Mouse (Mus musculus) lung, embryonic 16.5 days (tissue): ENCODE data around the gene Iqcd. TPM values are rescaled to one million over a fixed set of nuclear protein-coding genes. Genes with fewer than 3 reads are reported as not detected.

Source experiments
- ATAC-seq: fragments of 200-750 bp; cut with Nextera tagmentation; 2 replicates; pipeline ENCODE4 v1.8.0; 2017; ENCODE audit warnings: low read depth, mild to moderate bottlenecking, moderate library complexity
- H3K27ac ChIP-seq: fragments of 300-500 bp; sonication (generic); 2 replicates; pipeline ENCODE4 v1.5.1; 2014; ENCODE audit warnings: mild to moderate bottlenecking, control low read depth, low read length
- H3K27me3 ChIP-seq: fragments of 300-500 bp; sonication (generic); 2 replicates; pipeline ENCODE4 v1.6.1; 2014; ENCODE audit warnings: low read depth, low read length, mixed read lengths; ENCODE audit not compliant: control insufficient read depth, insufficient read depth
- H3K36me3 ChIP-seq: fragments of 300-500 bp; sonication (generic); 2 replicates; pipeline ENCODE4 v1.6.1; 2014; ENCODE audit warnings: low read length; ENCODE audit not compliant: control insufficient read depth, insufficient read depth
- H3K4me1 ChIP-seq: fragments of 300-500 bp; sonication (generic); replicated peaks from 2 replicates; pipeline ENCODE4 v1.6.1; 2014; ENCODE audit warnings: low read length, mixed read lengths; ENCODE audit not compliant: control insufficient read depth, insufficient read depth
- H3K4me2 ChIP-seq: fragments of 300-500 bp; sonication (generic); 2 replicates; pipeline ENCODE4 v1.6.1; 2014; ENCODE audit warnings: low read depth, low read length, control low read depth
- H3K4me3 ChIP-seq: fragments of 300-500 bp; sonication (generic); 2 replicates; pipeline ENCODE4 v1.5.1; 2014; ENCODE audit warnings: mild to moderate bottlenecking, low read length, control low read depth
- H3K9ac ChIP-seq: fragments of 300-500 bp; sonication (generic); 2 replicates; pipeline ENCODE4 v1.6.1; 2014; ENCODE audit warnings: low read length, control low read depth
- H3K9me3 ChIP-seq: fragments of 300-500 bp; sonication (generic); 2 replicates; pipeline ENCODE4 v1.6.1; 2016; ENCODE audit warnings: low read length; ENCODE audit not compliant: control insufficient read depth
- WGBS: fragments of 180-500 bp; shearing (Covaris S2); extraction: QIAGEN DNeasy Blood & Tissue Kit; methylation state at CpG from one replicate; pipeline ENCODE4 v1.1.7; 2014; 5-methylcytosine and 5-hydroxymethylcytosine counted together
- polyA plus RNA-seq: library from polyadenylated mRNA; unstranded; fragments of >200 nt; fragmentation: Nextera tagmentation; extraction: Ambion mirVana; gene quantifications from 2 replicates; pipeline ENCODE4 v1.2.1, GENCODE M21; 2015

Iqcd gene
- polyA plus RNA-seq, 1 experiment from 2014 or later: 1.9 TPM

DNA sequence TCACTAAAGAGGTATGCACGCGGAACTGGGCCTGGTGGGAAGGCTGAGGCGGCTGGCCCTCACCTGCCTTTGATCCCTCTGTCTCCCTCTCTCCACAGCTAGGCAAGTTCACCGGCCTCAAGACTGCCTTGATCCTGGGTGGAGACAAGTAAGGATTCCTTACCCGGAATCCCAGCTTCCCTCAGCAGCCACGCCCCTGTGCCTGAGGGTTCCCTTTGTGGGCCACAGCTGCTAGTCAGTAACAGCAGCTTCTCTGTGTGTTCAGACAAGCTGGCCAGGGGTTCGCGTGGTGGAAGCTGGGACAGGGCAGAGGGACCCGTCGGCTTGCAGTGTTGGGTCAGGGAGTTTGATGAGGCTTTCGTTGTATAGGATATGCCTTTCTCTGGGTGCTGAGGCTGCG lies 30.0 kb downstream of the Iqcd start:
- H3K9me3 ChIP-seq: peaks cover 3% of the 10 kb centered on the region; the same call in 1 of the 2 replicates
- no peak overlapping the region for H3K27ac ChIP-seq
- H3K4me1 ChIP-seq: peaks cover 5% of the 10 kb centered on the region
- H3K9ac ChIP-seq: no peak overlapping the region
- no peaks in the 10 kb centered on the region for H3K27me3 ChIP-seq
- H3K4me3 ChIP-seq: no peak overlapping the region
- no peak for ATAC-seq
- H3K36me3 ChIP-seq: peaks cover 52% of the 10 kb centered on the region
- no peak overlapping the region for H3K4me2 ChIP-seq
- 84% methylated on average over 12 of the region's 12 CpGs for WGBS

DNA sequence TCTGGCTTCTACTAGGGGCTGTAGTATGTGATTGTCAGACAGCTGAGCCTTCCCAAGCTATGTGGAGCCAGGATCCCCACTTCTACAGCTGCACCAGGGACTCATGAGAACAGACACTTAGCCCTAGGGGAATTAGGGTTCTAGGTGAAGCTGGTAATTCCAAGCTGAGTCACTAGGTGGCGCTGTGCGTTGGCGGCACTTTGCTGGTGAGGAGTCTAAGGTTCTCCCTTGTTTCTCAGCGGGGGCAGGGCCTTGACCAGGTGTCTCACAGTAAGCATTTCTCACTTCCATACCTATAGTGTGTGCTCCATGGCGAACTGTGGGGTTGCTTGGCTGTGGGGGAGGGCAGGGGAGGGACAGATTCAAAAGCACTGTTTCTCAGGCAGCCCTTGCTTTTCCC lies 30.4 kb downstream of the Iqcd start:
- Histone ChIP-seq H3K4me3 (no peak overlapping the region), H3K9ac (no peak overlapping the region), H3K9me3 (peaks cover 3% of the 10 kb centered on the region; the same call in 1 of the 2 replicates), H3K4me2 (no peak overlapping the region), H3K27ac (no peak overlapping the region), H3K27me3 (no peaks in the 10 kb centered on the region), H3K36me3 (peaks cover 54% of the 10 kb centered on the region), H3K4me1 (peaks cover under 1% of the 10 kb centered on the region; the same call in 1 of the 2 replicates)
- no peak for ATAC-seq
- 22% methylated on average over 5 of the region's 5 CpGs for WGBS

DNA sequence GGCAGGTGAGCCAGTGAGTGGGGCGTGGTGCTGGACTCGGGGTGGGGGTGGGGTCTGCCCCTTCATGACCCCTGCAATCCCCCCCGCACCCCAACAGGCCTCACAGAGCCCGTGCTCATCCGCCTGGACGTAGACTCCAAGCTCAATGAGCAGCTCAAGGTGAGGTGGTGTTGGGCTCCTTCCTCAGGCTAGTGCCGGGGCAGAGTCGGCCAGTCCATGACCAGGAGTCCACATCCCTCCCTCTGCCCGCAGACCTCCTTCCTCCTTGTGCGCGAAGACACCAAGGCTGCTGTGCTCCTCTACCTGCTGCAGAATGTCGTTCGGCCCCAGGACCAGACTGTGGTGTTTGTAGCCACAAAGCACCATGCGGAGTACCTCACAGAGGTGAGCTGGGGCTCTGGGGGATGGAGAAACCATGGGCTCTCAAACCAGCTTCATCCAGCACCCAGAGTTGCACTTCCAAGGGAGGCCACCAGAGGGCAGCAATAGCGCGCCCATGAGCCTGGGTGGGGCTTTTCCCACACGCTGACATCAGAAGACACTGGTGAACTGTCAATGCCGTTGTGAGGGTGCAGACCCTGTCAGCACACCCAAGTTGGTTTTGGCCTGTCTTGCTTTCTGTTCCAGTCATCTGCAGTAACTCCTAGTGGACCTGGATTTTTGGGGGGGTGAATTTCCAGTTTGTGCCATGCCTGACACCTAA lies 31.7 kb downstream of the Iqcd start:
- H3K4me1 ChIP-seq: no peaks in the 10 kb centered on the region
- H3K36me3 ChIP-seq: peaks cover 66% of the 10 kb centered on the region
- peaks cover 3% of the 10 kb centered on the region; the same call in 1 of the 2 replicates for H3K9me3 ChIP-seq
- H3K9ac ChIP-seq: no peak overlapping the region
- 68% methylated on average over 18 of the region's 18 CpGs for WGBS
- no peak overlapping the region for H3K4me2 ChIP-seq
- peak; percentile 39; the same call in 1 of the 2 replicates for ATAC-seq
- H3K27me3 ChIP-seq: no peaks in the 10 kb centered on the region
- H3K27ac ChIP-seq: no peak overlapping the region
- H3K4me3 ChIP-seq: no peak overlapping the region

DNA sequence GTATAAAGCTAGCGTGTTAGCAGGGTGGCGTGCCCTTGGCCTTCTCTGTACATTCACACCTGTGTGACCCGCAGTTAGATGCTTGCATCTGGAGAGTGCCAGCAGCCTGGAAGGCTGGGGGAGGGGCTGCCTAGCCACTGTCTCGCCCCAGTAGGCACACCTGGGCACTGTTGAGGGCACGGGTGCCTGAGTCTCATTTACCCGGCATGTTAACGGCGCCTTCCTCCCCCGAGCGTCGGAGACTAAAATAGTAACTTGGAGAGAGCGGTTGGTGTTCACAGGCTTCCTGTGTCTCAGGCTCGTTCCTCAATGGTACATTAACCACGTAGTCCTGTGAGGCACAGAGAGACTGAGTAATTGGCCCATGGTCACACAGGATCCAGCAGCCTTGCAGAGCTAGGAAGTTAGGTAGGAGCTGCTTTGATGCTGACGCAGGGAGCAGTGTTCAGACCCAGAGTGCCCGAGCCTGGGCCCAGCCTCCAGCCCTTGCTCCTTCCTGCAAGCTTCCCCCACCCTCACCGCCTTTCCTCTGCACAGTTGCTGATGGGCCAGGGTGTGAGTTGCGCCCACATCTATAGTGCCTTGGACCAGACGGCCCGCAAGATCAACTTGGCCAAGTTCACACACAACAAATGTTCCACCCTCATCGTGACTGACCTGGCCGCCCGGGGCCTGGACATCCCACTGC lies 32.4 kb downstream of the Iqcd start:
- H3K36me3 ChIP-seq: peaks cover 63% of the 10 kb centered on the region
- H3K27me3 ChIP-seq: no peaks in the 10 kb centered on the region
- no peak for ATAC-seq
- no peaks in the 10 kb centered on the region for H3K9me3 ChIP-seq
- no peak overlapping the region for H3K4me3 ChIP-seq
- H3K4me2 ChIP-seq: no peak overlapping the region
- WGBS: 91% methylated on average over 23 of the region's 23 CpGs
- no peak overlapping the region for H3K9ac ChIP-seq
- H3K4me1 ChIP-seq: no peaks in the 10 kb centered on the region
- no peak overlapping the region for H3K27ac ChIP-seq

DNA sequence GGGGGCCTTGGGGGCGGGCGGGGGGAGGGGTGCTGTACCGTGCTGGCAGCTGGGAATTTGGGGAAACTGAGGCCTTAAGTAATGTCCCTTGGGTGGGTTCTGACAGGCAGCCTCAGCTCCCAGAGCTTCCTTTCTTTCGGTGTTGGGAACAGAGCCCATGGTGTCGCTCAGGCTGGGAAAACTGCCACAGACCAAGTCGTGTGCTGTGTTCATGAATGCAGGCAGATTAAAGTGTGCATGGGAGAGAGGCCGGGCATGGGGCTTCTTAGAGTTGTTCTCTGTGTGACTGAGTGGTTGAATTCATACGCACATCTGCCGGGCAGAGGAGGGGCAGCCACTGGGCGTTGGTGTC lies 33.0 kb downstream of the Iqcd start:
- H3K4me2 ChIP-seq: no peak overlapping the region
- H3K4me3 ChIP-seq: no peak overlapping the region
- no peaks in the 10 kb centered on the region for H3K4me1 ChIP-seq
- WGBS: 88% methylated on average over 10 of the region's 10 CpGs
- H3K27ac ChIP-seq: no peak overlapping the region
- H3K36me3 ChIP-seq: peaks cover 64% of the 10 kb centered on the region
- no peaks in the 10 kb centered on the region for H3K27me3 ChIP-seq
- ATAC-seq: no peak
- no peak overlapping the region for H3K9ac ChIP-seq
- H3K9me3 ChIP-seq: no peaks in the 10 kb centered on the region

DNA sequence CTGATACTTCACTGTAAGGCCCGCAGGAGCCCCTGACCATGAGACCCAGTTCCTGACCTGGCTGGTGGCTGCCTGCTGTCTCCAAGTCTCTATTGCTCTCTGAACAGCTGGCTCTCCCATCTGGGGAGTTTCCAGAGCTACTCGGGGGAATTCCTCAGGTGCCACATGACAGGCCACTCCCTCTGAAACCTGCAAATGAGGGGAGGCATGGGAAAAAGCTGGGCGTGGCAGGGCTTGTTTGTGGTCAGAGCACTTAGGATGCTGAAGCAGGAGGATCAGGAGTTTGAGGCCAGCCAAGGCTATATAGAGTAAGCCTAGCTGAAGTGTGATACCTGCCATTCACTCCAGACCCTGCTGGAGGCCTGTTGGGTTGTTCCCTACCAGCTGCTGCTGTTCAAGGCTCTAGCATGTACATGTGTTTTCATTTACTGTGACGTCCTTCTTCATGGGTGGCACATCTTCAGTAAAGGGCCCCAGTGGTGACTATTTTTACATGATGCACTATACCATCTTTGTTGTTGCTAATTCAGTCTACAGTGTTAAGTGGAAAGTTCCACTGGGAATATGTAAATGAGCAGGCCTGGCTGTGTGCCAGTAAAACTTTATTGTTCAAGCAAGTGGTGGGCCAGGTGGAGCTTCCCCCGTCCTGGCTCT lies 33.5 kb downstream of the Iqcd start:
- H3K9ac ChIP-seq: no peak overlapping the region
- 75% methylated on average over 5 of the region's 5 CpGs for WGBS
- H3K27ac ChIP-seq: no peak overlapping the region
- H3K27me3 ChIP-seq: no peaks in the 10 kb centered on the region
- H3K4me1 ChIP-seq: no peaks in the 10 kb centered on the region
- ATAC-seq: no peak
- no peak overlapping the region for H3K4me3 ChIP-seq
- H3K4me2 ChIP-seq: no peak overlapping the region
- no peaks in the 10 kb centered on the region for H3K9me3 ChIP-seq
- H3K36me3 ChIP-seq: peaks cover 59% of the 10 kb centered on the region

DNA sequence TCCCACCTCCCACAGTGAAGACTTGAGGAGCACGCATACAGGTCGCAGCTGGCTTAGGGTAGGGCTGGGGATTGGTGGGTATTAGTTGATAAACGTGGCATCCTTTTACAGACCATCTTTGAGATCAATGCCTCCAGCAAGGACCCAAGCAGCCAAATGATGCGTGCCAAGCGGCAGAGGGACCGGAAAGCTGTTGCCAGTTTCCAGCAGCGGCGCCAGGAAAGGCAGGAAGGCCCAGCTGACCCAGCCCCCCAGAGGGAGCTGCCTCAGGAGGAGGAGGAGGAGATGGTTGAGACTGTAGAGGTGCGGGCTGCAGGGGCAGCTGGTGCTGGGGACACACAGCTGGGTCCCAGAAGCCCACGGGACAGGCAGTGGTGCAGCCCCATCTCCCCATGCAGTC lies 35.6 kb downstream of the Iqcd start:
- no peaks in the 10 kb centered on the region for H3K9me3 ChIP-seq
- no peak for ATAC-seq
- 90% methylated on average over 10 of the region's 10 CpGs for WGBS
- no peaks in the 10 kb centered on the region for H3K27me3 ChIP-seq
- H3K9ac ChIP-seq: no peak overlapping the region
- H3K36me3 ChIP-seq: peaks cover 48% of the 10 kb centered on the region
- no peak overlapping the region for H3K4me2 ChIP-seq
- no peak overlapping the region for H3K27ac ChIP-seq
- H3K4me3 ChIP-seq: no peak overlapping the region
- H3K4me1 ChIP-seq: no peaks in the 10 kb centered on the region

DNA sequence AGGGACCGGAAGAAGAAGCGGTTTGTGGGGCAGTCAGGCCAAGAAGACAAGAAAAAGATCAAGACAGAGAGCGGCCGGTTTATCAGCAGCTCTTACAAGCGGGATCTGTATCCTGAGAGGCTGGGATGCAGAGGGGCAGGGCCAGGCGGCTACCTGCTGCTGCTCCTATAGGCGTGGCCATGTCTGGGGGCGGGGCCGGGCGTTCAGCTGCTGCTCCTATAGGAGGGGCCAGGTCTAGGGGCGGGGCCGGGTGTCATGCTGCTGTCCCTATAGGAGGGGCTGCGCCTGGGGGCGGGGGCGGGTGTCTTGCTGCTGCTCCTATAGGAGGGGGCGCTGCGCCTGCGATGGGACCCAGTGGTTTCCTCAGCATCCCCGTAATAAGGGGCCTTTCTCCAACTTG lies 37.6 kb downstream of the Iqcd start:
- Histone ChIP-seq H3K27ac (no peak overlapping the region), H3K4me2 (no peak overlapping the region), H3K27me3 (no peaks in the 10 kb centered on the region), H3K36me3 (peaks cover 31% of the 10 kb centered on the region), H3K9me3 (no peaks in the 10 kb centered on the region), H3K4me3 (no peak overlapping the region), H3K4me1 (no peaks in the 10 kb centered on the region), H3K9ac (no peak overlapping the region)
- peak; percentile 37; the same call in 1 of the 2 replicates for ATAC-seq
- WGBS: 38% methylated on average over 18 of the region's 19 CpGs

DNA sequence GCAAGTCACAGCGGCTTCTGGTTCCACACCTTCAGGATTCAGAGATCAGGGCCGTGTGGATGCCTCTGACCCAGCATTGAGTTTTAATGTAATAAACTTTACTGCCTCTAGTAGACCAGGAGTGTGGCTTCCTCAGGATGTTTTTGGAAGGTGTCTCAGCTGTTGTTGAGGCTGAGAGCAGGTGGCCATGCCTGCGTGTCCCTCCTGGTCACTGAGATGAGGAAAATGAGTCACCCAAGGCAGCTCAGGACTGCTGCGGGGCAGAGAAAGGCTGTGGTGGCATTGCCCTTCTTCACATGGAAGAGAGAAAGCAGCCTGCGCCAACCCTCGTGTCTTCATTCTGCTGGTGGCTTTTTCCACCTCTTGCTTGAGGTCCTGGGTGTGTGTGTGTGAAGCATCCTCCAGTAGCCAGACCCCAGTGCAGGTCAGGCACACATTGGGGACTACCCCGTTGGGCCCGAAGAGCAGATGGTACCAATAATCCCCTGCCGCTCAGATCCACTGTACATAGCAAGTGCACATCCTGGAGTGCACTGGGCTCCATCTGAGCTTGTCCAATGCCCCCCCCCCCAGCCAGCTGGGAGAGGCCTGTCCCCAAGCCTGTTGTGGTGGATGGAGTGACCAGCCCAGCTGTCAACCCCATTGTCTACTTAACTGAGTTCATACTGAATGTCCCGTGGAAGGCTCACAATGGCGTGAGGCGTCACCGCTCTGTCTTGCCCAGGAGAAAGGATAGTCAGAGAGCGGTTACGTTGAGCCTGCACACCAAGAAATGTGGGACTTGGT lies 38.9 kb downstream of the Iqcd start:
- Histone ChIP-seq H3K9ac (no peak overlapping the region), H3K9me3 (peaks cover 3% of the 10 kb centered on the region; the same call in 1 of the 2 replicates), H3K27me3 (no peaks in the 10 kb centered on the region; the same call in 1 of the 2 replicates), H3K4me1 (no peaks in the 10 kb centered on the region), H3K4me3 (no peak overlapping the region), H3K36me3 (peaks cover 23% of the 10 kb centered on the region), H3K4me2 (no peak overlapping the region), H3K27ac (no peak overlapping the region)
- ATAC-seq: no peak
- WGBS: 90% methylated on average over 15 of the region's 15 CpGs
